Mouse (Mus musculus): Measurements from ENCODE around the gene Golph3l. TPM values are rescaled to one million over a fixed set of nuclear protein-coding genes. Genes with fewer than 3 reads are reported as not detected.
"Not testable (repeated sequence)": the region's sequence is repeated elsewhere in the genome, so short reads cannot be mapped to it uniquely, and the experiment has no call there.

Golph3l gene
- polyA plus RNA-seq, 1 experiment from 2014 or later = 24.1 TPM

DNA sequence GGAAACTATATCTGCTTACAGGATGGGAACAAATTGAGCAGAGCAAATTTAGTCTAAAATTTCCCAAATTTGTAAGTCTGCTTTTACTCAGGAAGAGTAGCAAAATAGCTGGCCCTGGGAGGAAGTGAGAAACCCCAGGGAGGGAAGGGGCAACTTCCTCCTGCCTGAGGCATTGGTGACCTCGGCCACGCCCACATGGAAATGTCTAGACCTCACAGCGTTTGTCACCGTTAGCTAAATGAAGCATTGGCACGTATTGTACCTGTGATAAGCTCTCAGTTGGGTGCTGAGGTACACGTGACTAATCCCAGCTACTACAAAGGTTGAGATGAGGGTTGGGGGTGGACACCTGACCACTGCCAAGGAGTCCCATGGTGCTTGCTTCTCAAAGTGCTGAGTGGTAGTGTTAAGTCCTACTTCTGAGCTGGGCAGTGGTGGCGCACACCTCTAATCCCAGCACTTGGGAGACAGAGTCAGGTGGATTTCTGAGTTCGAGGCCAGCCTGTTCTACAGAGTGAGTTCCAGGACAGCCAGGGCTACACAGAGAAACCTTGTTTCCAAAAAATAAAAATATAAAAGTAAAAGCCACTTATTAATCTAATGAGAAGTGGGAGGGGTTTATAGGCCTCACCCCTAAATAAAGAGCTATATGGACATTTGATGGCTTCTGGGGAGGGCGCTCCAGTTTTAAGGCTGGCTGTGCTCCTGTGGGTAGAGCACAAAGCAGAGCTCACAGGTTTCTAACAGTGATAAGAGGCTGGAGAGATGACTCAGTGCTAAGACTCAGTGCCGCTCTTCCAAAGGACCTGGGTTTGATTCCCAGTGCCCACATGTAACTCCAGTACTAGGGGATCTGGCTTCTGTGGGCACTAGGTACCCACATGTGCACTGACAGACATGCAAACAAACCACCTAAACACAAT, 56.8 kb downstream of the Golph3l start:
- peak; percentile 51; the same call in 1 of the 2 replicates for ATAC-seq (ENCODE audit: insufficient number of reproducible peaks, low FRiP score)
- Histone ChIP-seq H3K9ac (no peak overlapping the region), H3K4me2 (no peak overlapping the region), H3K36me3 (peaks cover 7% of the 10 kb centered on the region; the same call in 1 of the 2 replicates), H3K4me3 (no peak overlapping the region), H3K9me3 (replicated peaks) (no peaks in the 10 kb centered on the region), H3K27ac (ENCODE audit: poor library complexity, severe bottlenecking) (peak overlapping the region; percentile 52; the same call in 1 of the 2 replicates), H3K27me3 (replicated peaks) (no peaks in the 10 kb centered on the region), H3K4me1 (replicated peaks) (peaks cover 13% of the 10 kb centered on the region)
- 54% methylated on average over 10 of the region's 10 CpGs for WGBS

DNA sequence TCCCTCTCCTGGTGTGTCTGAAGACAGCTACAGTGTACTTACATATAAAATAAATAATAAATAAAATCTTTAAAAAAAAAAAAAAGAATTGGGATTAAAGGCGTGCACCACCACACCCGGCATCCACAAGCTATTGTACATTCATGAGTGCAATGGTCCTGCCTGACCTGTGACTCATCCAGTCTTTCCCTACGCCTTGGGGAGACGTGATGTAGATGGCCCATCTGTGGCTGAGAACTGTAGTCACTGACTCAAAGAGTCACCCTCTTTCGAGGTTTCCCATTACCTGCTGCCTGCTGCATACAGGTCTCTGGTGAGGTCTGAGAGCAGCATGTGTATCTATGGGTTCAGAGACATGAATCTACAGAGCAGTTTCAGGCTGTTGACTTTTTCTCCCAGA, 59.3 kb downstream of the Golph3l start:
- no peak overlapping the region for H3K4me2 ChIP-seq
- ATAC-seq (ENCODE audit: insufficient number of reproducible peaks, low FRiP score) = no peak
- H3K4me1 ChIP-seq (replicated peaks) = peaks cover 32% of the 10 kb centered on the region
- WGBS = 88% methylated on average over 5 of the region's 5 CpGs
- H3K27ac ChIP-seq (ENCODE audit: poor library complexity, severe bottlenecking) = no peak overlapping the region
- no peak overlapping the region for H3K9ac ChIP-seq
- no peaks in the 10 kb centered on the region for H3K27me3 ChIP-seq (replicated peaks)
- H3K9me3 ChIP-seq (replicated peaks) = no peaks in the 10 kb centered on the region
- H3K36me3 ChIP-seq = no peaks in the 10 kb centered on the region
- H3K4me3 ChIP-seq = no peak overlapping the region

- peak; percentile 22; the same call in 1 of the 2 replicates for ATAC-seq (ENCODE audit: insufficient number of reproducible peaks, low FRiP score)
- no peaks in the 10 kb centered on the region for H3K9me3 ChIP-seq (replicated peaks)
- H3K27ac ChIP-seq (ENCODE audit: poor library complexity, severe bottlenecking) = peak overlapping the region; percentile 87
- no peak overlapping the region for H3K4me2 ChIP-seq
- H3K36me3 ChIP-seq = no peaks in the 10 kb centered on the region
- no peaks in the 10 kb centered on the region for H3K27me3 ChIP-seq (replicated peaks)
- peaks cover 39% of the 10 kb centered on the region for H3K4me1 ChIP-seq (replicated peaks)
- H3K4me3 ChIP-seq = no peak overlapping the region
- WGBS = 43% methylated on average over 6 of the region's 6 CpGs
- H3K9ac ChIP-seq = no peak overlapping the region
Measured at GRCm38 (mm10) chr3:95650276-95651032, 61.7 kb downstream of the Golph3l start.

DNA sequence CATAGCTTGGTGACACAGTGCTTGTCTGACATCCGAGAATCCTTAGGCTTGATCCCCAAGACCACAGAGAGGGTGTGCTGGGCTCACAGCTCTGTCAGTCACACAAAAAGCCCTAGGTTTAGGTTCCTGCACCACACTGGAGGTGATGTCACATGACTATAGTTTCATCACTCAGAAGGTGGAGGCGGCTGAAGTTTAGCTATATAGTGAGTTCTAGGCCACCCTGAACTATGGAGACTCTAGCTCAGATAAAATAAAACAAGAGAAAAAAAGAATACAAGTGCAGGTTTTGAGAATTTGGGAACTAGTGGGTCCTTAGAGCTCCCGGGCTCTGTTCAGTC, 62.3 kb downstream of the Golph3l start:
- Histone ChIP-seq H3K4me3 (no peak overlapping the region), H3K27ac (ENCODE audit: poor library complexity, severe bottlenecking) (peak overlapping the region; percentile 87), H3K4me2 (no peak overlapping the region), H3K9me3 (replicated peaks) (no peaks in the 10 kb centered on the region), H3K9ac (no peak overlapping the region), H3K4me1 (replicated peaks) (peaks cover 38% of the 10 kb centered on the region), H3K36me3 (no peaks in the 10 kb centered on the region), H3K27me3 (replicated peaks) (no peaks in the 10 kb centered on the region)
- ATAC-seq (ENCODE audit: insufficient number of reproducible peaks, low FRiP score) = peak; percentile 10; the same call in 1 of the 2 replicates
- WGBS = 75% methylated on average over 3 of the region's 3 CpGs

GRCm38 (mm10) chr3:95651391-95652203, 62.9 kb downstream of the Golph3l start:
- Histone ChIP-seq H3K9ac (no peak overlapping the region), H3K9me3 (replicated peaks) (no peaks in the 10 kb centered on the region), H3K4me3 (no peak overlapping the region), H3K4me1 (replicated peaks) (peaks cover 38% of the 10 kb centered on the region), H3K4me2 (no peak overlapping the region), H3K27ac (ENCODE audit: poor library complexity, severe bottlenecking) (peak overlapping the region; percentile 87), H3K27me3 (replicated peaks) (no peaks in the 10 kb centered on the region), H3K36me3 (no peaks in the 10 kb centered on the region)
- 83% methylated on average over 16 of the region's 16 CpGs for WGBS
- no peak for ATAC-seq (ENCODE audit: insufficient number of reproducible peaks, low FRiP score)

DNA sequence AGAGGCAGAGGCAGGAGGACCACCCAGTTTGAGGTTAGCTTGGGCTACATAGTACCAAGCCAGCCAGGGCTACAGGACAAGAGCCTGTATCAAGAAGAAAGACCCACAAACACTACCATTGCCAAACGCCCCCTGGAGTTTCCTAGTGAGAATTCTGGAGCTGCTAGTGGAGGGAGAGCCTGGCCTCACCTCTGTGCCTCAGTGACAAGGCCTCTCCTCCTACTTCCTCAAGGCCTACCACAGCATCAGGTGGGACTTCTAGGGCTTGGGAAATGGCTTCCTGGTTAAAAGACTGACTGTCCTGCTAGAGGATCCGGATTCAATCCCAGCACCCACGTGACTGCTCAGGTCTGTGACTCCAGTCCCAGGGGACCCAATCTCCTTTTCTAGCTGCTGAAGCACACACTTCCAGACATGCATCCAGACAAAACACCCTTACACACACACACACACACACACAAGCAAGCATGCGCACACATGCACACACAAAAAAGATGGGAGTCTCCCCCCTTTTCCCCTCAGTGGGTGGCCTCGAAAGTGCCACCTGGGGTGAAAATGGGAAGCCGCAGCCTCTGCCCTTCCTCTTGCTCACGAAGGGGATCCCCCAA, 63.6 kb downstream of the Golph3l start:
- WGBS = 68% methylated on average over 7 of the region's 7 CpGs
- no peak for ATAC-seq (ENCODE audit: insufficient number of reproducible peaks, low FRiP score)
- peak overlapping the region; percentile 39; the same call in 1 of the 2 replicates for H3K27ac ChIP-seq (ENCODE audit: poor library complexity, severe bottlenecking)
- H3K9me3 ChIP-seq (replicated peaks) = no peaks in the 10 kb centered on the region
- H3K4me2 ChIP-seq = no peak overlapping the region
- H3K27me3 ChIP-seq (replicated peaks) = no peaks in the 10 kb centered on the region
- peaks cover 38% of the 10 kb centered on the region for H3K4me1 ChIP-seq (replicated peaks)
- H3K4me3 ChIP-seq = no peak overlapping the region
- no peak overlapping the region for H3K9ac ChIP-seq
- H3K36me3 ChIP-seq = no peaks in the 10 kb centered on the region

GRCm38 (mm10) chr3:95652871-95653270, 64.1 kb downstream of the Golph3l start:
- Histone ChIP-seq H3K4me1 (replicated peaks) (peaks cover 38% of the 10 kb centered on the region), H3K27me3 (replicated peaks) (no peaks in the 10 kb centered on the region), H3K4me3 (no peak overlapping the region), H3K27ac (ENCODE audit: poor library complexity, severe bottlenecking) (no peak overlapping the region), H3K9me3 (replicated peaks) (no peaks in the 10 kb centered on the region), H3K9ac (no peak overlapping the region), H3K36me3 (no peaks in the 10 kb centered on the region), H3K4me2 (no peak overlapping the region)
- ATAC-seq (ENCODE audit: insufficient number of reproducible peaks, low FRiP score) = no peak
- whole genome bisulfite sequencing = 38% methylated on average over 6 of the region's 6 CpGs

- H3K4me1 ChIP-seq (replicated peaks) = peaks cover 38% of the 10 kb centered on the region
- peak overlapping the region; percentile 51; the same call in 1 of the 2 replicates for H3K27ac ChIP-seq (ENCODE audit: poor library complexity, severe bottlenecking)
- H3K36me3 ChIP-seq = no peaks in the 10 kb centered on the region
- 23% methylated on average over 11 of the region's 11 CpGs for WGBS
- H3K4me2 ChIP-seq = peak overlapping the region; percentile 23
- H3K27me3 ChIP-seq (replicated peaks) = no peaks in the 10 kb centered on the region
- H3K4me3 ChIP-seq = no peak overlapping the region
- no peak for ATAC-seq (ENCODE audit: insufficient number of reproducible peaks, low FRiP score)
- H3K9ac ChIP-seq = peak overlapping the region; percentile 44; the same call in 1 of the 2 replicates
- H3K9me3 ChIP-seq (replicated peaks) = no peaks in the 10 kb centered on the region
Measured at GRCm38 (mm10) chr3:95653473-95654034, 64.8 kb downstream of the Golph3l start.

- H3K4me3 ChIP-seq; ATAC-seq (ENCODE audit: insufficient number of reproducible peaks, low FRiP score); H3K9ac ChIP-seq; H3K9me3 ChIP-seq (replicated peaks); H3K4me2 ChIP-seq; H3K27ac ChIP-seq (ENCODE audit: poor library complexity, severe bottlenecking); H3K27me3 ChIP-seq (replicated peaks); H3K36me3 ChIP-seq: not testable (repeated sequence)
- WGBS = 80% methylated on average over 3 of the region's 3 CpGs
- H3K4me1 ChIP-seq (replicated peaks) = peaks cover 38% of the 10 kb centered on the region
Measured at GRCm38 (mm10) chr3:95654371-95654770, 65.6 kb downstream of the Golph3l start.

- H3K4me2 ChIP-seq = no peak overlapping the region
- no peak overlapping the region for H3K27ac ChIP-seq (ENCODE audit: poor library complexity, severe bottlenecking)
- ATAC-seq (ENCODE audit: insufficient number of reproducible peaks, low FRiP score) = no peak
- peaks cover 7% of the 10 kb centered on the region for H3K36me3 ChIP-seq
- WGBS = 84% methylated on average over 5 of the region's 5 CpGs
- H3K4me3 ChIP-seq = no peak overlapping the region
- H3K27me3 ChIP-seq (replicated peaks) = no peaks in the 10 kb centered on the region
- H3K4me1 ChIP-seq (replicated peaks) = peaks cover 32% of the 10 kb centered on the region
- H3K9me3 ChIP-seq (replicated peaks) = no peaks in the 10 kb centered on the region
- no peak overlapping the region for H3K9ac ChIP-seq
Measured at GRCm38 (mm10) chr3:95655437-95655836, 66.7 kb downstream of the Golph3l start.
